Mouse (Mus musculus) hematopoietic stem cell, adult 5-6 weeks (primary cell): Measurements from ENCODE around the gene Coq4. TPM values are rescaled to one million over a fixed set of nuclear protein-coding genes. Genes with fewer than 3 reads are reported as not detected.
"Not testable (repeated sequence)": the region's sequence is repeated elsewhere in the genome, so short reads cannot be mapped to it uniquely, and the experiment has no call there.

Experiments
- ATAC-seq, 2 experiments: fragments of 125-278 bp in 1 of 2; replicated peaks in 1 of 2; 2 replicates each; pipeline ENCODE4 v1.8.0; 2016 to 2017; ENCODE audit warnings: inconsistent platforms in 2 of 2, mild to moderate bottlenecking in 2 of 2, moderate number of reproducible peaks in 2 of 2, low read depth in 1 of 2, moderate TSS enrichment in 1 of 2; ENCODE audit not compliant: low FRiP score in 2 of 2, poor library complexity in 2 of 2, severe bottlenecking in 2 of 2, insufficient read depth in 1 of 2, low TSS enrichment in 1 of 2
- total RNA-seq: library from RNA; stranded (forward); fragments of 172-1452, 232-1000 nt; gene quantifications from 2 replicates; pipeline ENCODE4 v1.2.3, GENCODE M21; 2017

Gene Coq4
- total RNA-seq, 1 experiment from 2014 or later: 3.6 TPM

DNA sequence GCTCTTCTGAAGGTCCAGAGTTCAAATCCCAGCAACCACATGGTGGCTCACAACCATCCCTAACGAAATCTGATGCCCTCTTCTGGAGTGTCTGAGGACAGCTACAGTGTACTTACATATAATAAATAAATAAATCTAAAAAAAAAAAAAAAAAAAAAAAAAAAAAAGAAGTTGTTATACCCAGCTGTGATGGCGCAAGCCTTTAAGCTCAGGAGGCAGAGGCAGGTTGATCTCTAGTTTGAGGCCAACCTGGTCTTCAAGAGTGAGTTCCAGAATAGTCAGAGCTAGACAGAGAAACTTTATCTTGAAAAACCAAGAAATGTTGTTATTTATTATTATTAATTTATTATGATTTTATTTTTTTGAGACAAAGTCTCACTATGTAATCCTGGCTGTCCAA lies 6.0 kb upstream of the Coq4 start:
- not testable (repeated sequence) for ATAC-seq

DNA sequence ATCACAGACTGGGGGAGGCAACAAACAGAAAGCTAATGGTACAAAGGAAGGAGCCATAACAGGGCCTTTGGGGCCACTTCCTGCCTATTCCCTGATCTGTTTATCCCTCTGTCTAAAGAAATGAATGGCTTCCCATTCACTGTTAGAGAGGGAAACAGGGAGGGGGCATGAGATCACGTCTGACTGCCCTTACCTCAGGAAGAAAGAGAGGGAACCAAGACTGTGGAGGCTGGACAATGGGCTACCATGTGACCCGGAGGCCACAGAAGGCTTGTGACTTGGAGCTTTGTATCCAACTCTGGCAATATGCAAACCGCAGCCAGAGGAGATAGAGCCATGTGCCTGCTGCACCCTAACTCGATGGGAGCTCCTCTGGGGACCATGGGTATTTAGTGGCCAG lies 3.0 kb upstream of the Coq4 start:
- no peak for ATAC-seq

DNA sequence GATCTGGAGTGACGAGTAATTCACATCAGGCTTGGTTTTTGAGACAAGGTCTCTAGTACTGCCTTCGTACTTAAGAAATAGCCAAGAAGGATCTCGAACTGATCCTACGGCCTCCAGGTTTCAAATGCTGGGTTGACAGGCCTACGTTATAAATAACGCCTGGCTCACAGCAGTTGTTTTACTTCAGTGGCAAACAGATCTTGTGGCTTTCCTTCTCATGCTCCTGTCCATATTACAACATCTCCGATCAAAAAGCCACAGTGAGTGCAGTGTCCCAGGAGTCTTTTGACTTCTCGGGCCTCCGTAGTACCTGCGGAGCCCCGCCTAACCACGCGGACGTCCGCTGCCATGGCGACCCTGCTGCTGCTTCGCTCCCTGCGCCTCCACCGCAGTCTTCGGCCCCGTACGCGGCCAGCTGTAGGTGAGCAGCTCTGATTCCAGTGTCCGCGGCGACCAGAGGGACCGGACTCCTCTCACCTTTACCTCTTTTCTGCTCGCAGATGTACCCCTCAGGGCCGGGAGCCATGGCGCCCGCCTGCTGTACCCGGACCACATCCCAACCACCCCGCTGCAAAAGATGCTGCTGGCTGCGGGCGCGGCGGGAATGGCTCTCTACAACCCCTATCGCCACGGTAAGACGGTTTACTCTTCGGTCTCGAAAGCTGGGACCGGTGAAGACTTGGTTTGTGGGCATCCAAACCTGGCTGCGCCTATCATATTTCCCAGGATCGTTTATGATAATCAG lies 816 bp downstream of the Coq4 start, which contains the start of gene Trub2:
Trub2 (minus strand) TSS at position 566 of the 745 bp plus-strand sequence.
- peak; percentile 84 to 88 for ATAC-seq

DNA sequence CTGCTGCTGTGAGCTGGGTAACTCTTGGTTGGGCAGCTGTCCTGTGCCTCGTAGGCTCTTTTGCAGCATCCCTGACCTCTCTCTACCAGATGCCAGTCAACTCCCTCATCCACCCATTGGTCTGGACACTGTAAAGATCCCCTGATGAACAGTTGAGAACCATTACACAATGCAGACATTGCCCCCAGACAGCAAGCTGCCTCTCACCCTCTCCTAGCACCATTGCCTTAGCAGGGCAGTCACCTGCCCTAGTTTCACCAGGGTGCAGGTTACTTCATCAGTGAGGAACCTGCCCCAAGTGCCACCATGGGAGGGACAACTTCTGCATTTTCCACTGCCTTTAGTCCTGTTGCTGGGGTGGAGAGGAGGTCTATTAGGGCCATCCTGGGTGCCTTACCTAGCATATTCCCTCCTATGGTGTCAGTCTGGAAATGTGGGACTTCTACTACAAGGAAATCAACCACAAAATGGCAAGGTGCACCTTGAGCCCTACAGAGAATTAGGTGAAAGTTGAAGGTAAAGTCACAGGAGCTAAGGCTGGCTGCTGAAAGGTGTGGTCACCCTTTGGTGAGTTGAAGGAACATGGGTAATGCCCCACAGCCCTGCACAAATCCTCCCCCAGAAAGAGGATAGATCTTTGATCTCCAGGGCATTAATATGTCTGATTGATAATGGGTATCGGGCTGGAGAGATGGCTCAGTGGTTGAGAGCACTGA lies 5.6 kb downstream of the Coq4 start:
- peak in 1 of 2 experiments; percentile 41; a peak in 1 of 4 replicates for ATAC-seq

DNA sequence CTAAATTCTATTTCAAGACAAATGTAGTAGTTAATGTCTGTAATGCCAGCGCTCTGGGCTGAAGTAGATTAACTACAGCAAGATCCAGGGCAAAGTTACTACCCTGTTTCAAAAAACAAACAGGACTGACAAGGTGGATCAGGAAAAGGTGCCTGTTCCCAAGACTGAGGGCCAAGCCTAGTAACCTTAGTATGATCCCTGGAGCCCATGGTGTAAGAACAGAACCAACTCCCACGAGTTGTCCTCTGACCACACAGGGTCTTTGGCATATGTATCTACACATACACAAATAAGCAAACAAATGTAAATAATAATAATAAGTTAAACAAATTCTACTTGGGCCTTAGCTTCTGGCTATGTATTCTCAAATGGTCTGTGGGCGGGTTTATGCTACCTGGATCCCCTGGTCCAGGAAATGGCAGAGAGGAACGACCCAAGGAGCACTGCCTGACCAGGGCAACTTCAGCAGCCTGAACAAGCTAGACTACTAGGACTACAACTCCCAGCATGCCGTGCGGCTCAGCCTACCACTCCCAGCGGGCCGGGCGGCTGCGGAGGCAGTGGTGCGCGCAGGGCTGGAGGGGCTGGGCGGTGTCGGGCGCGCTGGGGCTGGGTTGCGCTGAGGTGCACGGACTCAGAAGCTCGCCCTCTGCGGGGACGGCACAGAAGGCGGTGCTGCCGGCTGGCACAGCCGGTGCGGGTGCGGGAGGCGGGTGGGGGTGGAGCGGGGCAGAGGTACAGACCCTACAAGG lies 15.0 kb downstream of the Coq4 start, which contains the start of gene Slc27a4:
Slc27a4 (plus strand) TSS at position 560 of the 752 bp plus-strand sequence.
- ATAC-seq: peak; percentile 97 to 99

DNA sequence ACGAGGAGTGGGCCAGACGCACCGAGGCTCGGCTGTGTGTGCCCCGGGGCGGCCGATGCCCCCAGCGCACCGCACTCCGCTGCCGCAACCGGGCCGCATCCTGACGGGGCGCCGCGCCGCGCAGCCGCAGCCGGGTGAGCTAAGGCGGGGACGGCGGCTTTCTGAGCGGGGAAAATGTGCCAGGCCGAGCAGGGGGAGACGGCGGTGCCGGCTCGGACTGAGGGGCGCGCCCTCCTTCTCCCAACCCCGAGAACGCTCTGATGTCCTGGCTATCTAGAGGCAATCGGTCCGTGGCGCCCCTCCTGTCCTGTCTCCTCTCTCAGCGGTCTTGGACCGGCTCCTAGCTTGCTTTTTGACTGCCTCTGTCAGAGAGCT lies 15.5 kb downstream of the Coq4 start:
- 0 out of 4 replicates have a peak, but pooled peaks of 1 of the 2 experiments have one; percentile 3 for ATAC-seq

GRCm38 (mm10) chr2:29803400-29803831 lies 16.1 kb downstream of the Coq4 start:
- peak; percentile 51 to 77 for ATAC-seq

GRCm38 (mm10) chr2:29815678-29816371 lies 28.5 kb downstream of the Coq4 start:
- ATAC-seq: no peak

GRCm38 (mm10) chr2:29817426-29818232 lies 30.3 kb downstream of the Coq4 start:
- ATAC-seq: peak; percentile 67 to 74

GRCm38 (mm10) chr2:29819363-29819762 lies 32.1 kb downstream of the Coq4 start:
- ATAC-seq: no peak

GRCm38 (mm10) chr2:29820025-29820817 lies 32.9 kb downstream of the Coq4 start, which contains the start of gene Urm1:
Gene Urm1, plus strand, starts transcription at chr2:29820075.
- peak; percentile 53 to 55 for ATAC-seq

- ATAC-seq: 0 out of 4 replicates have a peak, but pooled peaks of 1 of the 2 experiments have one; percentile 8
Observed at GRCm38 (mm10) chr2:29826318-29826925, 39.1 kb downstream of the Coq4 start.

DNA sequence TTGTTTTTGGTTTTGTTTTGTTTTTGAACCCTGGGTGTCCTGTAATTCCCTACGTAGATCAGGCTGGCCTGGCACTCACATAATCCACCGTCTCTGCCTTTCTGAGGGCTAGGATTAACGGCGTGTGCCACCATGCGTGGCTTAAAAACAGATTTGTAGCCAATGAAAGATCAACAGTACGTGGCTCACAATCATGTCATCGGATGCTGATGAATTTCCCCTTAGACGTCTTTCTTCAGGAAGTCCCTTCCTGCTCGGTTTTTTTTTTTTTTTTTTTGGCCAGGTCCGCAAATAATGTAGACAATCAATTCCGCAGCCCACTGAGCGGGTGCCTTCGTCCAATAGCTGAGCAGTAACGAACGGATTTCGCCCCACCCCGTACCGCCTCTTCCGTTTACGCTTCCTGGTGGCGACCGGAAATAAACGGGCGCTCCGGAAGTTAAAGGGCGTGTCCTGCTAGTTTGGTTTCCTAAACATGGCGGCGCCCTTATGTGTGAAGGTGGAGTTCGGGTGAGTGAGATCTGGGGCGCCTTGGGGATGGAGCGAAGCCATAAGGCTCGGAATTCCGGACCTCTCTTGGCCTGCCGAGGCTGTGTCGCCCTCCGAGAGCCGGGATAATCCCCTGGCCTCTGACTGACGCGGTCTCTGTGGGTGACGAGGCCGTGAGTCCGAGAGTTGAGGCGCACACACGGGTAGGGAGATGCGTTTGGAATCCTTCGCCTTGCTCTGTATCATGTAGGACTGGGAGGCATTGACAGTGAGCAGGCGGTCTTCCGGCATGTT lies 39.8 kb downstream of the Coq4 start:
- peak; percentile 95 to 98 for ATAC-seq

GRCm38 (mm10) chr2:29827709-29828024 lies 40.4 kb downstream of the Coq4 start:
- peak; percentile 2 to 10; a peak in 1 of 4 replicates for ATAC-seq

DNA sequence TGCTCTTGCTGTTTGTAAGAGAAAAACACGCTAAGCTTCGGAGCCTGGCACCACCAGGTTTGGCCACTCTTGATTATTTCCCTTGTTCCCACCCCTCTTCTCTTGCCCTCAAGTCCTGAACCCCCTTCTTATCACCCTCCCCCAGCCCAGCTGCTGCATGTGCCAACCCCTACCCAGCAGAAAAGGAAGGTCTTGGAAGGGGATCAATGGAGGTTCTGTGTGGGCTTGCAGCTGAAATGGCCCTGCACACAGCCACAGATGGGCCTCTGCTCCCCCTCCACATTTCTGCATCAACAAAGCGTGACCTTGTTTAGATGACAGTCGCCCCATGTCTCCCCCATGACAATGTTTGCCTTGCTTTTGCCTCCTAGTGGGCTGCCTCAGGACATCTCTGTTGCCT lies 43.8 kb downstream of the Coq4 start:
- no peak for ATAC-seq
